Mouse (Mus musculus) megakaryocyte-erythroid progenitor cell, adult 5-6 weeks (primary cell): ENCODE measurements around the gene Pipox. TPM values are rescaled to one million over a fixed set of nuclear protein-coding genes. Genes with fewer than 3 reads are reported as not detected.
A peak's percentile ranks its signal among the peaks of the same experiment; 100 is the strongest.

Source experiments
- ATAC-seq: replicated peaks from 2 replicates; pipeline ENCODE4 v1.8.0; 2016; ENCODE audit warnings: mild to moderate bottlenecking, inconsistent platforms; ENCODE audit not compliant: severe bottlenecking, poor library complexity, low FRiP score, low TSS enrichment
- total RNA-seq, 2 experiments: library from RNA; stranded (forward) in 1 of 2; stranded (reverse) in 1 of 2; fragments of 200-1000, 215-1000 nt in 1 of 2; fragments of >200 nt in 1 of 2; fragmentation: Nextera tagmentation in 1 of 2; gene quantifications; 2 replicates each; pipeline ENCODE4 v1.2.3; 2014 to 2017

Pipox gene
- total RNA-seq (2014; fragmentation: Nextera tagmentation) (not detected in 2 replicates), total RNA-seq (2017) (not detected in 2 replicates)

GRCm38 (mm10) chr11:77893787-77894718 lies at the start of gene Pipox:
TSS of gene Pipox (minus strand) at chr11:77894096.
- ATAC-seq: no peak

- ATAC-seq: no peak
Measured at GRCm38 (mm10) chr11:77942230-77942629, 48.3 kb upstream of the Pipox start.

DNA sequence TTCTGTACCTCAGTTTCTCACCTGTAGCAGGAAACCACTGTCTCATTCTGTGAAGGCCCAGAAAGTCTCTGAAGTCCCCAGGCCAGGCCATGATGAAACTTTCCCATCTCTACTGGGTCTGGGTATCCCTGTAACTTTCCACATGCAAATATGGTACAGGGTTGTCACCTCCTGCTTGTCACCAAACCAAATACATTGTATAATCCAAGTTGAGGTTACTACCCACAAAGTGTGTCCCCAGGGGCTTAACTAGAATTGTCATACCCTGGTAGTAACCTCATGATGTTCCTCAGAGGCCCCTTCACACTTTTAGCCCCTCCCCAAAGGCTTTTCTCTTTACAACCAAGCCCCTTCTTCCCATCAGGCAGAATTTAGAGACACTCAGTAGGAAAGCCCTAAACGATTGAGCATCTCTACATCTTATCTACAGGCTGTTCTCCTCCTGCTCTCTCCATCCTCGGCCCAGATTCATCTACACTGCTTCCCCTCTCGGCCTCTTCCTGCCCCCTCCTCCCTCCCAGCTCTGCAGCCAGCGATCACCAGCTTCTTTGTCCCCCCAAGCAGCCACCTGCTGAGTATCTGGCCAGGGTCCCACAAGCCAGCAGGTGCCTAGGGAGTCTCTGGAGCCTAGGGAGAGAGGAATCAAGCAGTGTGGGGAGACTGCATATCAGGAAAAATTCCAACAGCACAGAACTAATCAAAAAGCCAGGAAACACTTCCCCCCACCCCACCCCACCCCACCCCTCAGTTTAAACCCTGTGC lies 43.9 kb upstream of the Pipox start:
- ATAC-seq: no peak

DNA sequence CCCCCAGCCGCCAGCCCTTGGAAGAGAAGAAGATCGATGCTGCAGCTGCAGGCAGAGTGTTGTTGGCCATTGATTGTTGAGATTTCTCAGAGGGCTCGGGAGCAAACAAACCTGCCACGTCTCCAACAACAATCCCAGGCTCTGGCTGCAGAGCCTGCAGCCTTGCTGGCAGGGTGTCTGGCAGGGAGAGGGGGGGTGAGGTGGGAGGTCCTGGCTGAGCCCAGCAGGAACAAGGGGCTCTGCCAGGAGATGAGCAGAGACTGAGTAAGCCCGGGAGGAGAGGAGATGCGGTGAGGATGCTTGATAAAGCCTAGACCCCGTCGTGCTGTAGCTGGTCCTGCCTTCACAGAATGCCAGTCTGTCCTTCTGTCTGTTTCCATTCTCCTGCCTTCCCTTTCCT lies 43.0 kb upstream of the Pipox start:
- no peak for ATAC-seq

DNA sequence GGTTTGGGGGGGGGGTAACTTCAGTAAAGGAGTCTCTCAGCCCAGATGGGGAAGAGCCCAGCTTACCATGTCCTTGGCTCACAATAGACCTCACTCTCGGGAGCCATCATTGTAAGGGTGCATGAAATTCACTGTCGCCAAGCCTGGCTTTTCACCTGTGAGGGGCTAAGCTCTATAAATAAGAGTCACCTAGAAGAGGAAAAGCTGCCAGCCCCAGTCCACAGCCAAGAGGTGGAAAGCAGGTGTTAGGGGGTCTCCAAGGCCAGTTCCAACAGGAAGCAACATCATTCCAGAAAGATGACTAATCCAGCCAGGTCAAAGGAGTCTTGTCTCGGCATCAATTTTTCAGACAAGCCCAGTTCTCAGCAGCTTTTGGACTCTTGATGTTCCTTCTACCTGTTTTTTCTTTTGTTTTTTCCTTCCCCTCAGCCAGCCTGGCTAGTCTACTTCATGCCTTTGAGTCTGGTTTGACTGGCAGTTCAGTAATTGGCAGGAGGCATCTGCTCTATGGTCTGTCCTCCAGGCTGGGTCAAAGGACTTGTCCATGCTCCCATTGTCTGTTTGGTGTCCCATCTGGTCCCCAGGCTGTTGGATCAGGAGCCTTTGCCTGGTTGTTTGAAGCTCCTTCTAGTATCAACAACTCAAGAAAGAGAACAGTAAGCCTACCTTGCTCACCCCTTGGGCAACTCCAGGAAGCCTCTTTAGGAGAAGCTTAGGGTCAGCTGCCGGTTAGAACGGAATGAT lies 40.8 kb upstream of the Pipox start:
- no peak for ATAC-seq

- no peak for ATAC-seq
Measured at GRCm38 (mm10) chr11:77934111-77934521, 40.2 kb upstream of the Pipox start.

DNA sequence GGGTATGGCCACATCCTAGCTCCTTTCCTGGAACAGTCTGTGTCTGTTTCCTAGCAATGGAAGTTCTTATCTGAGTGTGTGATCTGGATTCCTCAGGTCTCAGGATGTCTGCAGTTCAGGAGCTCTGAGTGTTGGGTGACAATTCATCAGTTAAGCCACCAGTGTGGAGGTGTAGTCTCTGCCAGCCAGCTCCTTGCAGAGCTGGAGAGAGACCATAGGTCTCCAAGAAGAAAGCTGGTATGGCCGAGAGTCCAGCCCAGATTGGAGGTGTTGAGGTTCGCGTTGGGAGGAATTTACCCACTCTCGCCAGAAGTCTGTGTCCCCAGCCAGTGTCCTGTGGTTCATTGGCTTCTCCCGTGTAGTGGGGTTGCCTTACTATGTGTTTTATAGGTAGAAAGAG lies 38.7 kb upstream of the Pipox start:
- no peak for ATAC-seq

DNA sequence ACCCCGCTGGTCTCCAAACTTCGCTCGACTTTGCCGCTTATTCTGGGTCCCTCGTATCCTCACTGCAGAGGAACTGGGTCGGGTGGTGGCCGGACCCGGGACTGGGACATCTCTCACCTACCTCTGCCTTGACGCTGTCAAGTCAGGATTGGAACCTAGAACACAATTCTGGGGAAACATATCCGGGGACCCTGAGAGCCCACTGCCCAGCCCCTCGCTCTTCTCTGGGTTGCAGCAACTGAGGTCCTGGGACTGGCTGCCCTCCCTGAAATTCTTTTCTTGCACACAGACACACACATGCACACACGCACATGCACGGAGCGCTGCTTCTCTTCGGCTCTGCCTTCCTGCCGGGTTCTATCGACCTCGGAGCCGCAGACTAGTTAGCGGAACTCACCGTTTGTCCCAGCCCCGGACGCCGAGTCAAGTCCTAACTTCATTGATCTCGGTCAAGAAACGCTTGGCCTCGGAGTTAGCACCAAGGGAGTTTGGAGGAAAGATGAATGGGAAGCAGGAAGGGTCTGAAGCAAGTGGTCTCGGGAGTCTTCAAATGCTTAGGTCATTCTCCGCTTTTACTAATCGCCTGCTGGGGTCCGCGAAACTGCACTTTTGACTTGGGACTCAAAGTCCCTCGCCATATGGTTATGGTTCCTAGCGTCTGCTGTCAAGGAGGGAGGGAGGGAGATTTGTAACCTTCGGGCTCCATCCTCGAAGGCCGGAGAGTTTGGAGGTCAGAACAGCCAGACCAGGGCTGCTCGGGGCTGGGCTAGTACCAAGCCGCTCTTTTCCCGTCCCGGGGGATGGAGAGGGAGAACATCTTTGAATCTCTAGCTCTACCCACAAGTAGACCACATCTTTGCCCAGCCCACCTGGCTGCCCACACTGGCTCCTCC lies 37.9 kb upstream of the Pipox start:
- no peak for ATAC-seq

- ATAC-seq: peak; percentile 60
Measured at GRCm38 (mm10) chr11:77930751-77931540, 37.0 kb upstream of the Pipox start, which contains the start of gene Sez6. TSS of gene Sez6 (plus strand) at chr11:77930800.

GRCm38 (mm10) chr11:77927837-77928236 lies 33.9 kb upstream of the Pipox start:
- ATAC-seq: no peak

DNA sequence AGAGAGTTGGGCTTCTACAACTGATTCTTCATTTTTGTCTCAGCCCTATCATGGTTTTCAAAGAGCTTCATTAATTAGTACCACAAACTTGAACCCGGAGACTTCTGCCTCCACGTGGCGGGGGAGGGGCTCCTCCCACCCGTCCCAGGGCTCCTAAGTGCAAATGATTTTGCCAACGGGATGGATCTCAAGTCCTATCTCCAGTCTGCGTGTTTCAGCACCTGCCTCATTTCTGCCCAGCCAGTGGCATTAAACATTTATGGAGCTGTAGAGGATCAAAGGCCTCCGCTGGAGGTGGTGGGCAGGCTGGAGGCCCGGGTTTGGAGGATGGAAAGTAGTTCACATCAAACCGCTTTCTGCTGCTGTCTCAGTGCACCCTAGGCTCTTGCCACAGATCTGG lies 32.8 kb upstream of the Pipox start:
- ATAC-seq: no peak

- ATAC-seq: no peak
Measured at GRCm38 (mm10) chr11:77925836-77926657, 32.2 kb upstream of the Pipox start.

- ATAC-seq: no peak
Measured at GRCm38 (mm10) chr11:77923285-77923684, 29.4 kb upstream of the Pipox start.

DNA sequence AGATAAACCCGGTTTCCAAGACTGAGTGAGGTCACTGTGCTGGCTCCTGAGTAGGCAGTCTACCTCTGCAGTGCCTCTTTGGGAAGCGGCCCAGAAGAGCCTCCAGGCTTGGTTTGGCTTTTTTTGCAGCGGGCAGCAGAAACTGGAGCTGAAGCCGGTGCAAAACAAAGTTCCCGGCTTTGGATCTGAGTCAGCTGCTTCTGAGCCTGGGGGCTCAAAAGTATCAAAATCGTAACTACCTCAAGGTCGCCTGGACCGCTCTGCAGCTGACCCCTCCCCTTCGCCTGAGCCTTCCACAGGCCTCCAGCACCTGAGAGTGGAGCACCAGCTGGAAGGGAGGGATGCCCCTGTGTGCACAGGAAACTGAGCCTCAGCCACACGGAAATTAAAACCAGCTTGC lies 23.3 kb upstream of the Pipox start:
- ATAC-seq: no peak

DNA sequence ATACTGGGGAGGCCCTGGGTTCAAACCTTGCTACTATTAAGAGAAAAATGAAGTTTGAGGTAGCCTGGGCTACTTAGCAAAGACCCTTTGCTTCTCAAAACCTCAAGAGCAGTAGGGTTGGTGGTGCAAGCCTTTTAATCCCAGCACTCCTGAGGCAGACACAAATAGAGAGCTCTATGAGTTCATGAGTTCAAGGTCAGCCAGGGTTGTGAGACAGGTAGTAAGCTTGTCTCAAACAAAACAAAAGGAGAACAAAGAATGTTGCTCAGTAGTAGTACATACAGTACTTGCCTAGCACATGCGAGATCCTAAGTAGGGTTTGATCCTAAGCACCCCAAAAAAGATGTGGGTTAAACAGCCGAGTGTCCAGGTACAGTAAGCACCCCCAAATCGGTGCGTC lies 22.8 kb upstream of the Pipox start:
- no peak for ATAC-seq

DNA sequence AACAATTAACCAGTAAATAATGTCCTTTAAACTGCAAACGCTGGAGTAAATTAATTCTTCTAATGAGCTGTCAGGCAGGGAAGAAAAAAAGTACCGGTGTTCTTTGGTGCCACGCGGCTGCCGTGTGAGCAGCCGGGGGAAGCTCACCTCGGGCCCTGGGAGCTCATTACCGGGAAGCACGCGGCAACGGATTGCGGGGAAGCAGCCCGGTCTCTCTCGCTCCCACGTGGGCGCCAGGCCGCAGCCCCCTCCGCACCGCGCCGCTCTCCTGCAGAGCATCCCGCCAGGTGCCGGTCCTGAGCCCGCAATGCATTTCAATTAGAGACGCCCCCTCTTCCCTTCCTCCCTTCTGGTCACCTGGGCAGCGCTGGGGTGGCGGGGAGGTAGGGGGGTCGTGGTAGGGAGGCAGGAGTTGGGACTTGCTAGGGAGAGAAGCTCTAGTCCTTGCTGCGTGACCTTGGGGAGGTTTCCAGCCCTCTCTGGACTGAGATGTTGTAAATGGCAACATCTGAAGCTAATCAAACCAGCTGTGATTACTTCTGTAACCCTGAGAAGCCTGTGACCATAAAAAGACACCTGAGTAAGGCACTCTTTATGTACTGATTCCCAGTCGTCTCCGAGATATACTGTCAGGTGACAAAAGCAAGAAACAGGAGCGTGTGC lies 20.8 kb upstream of the Pipox start:
- ATAC-seq: no peak

GRCm38 (mm10) chr11:77913505-77913904 lies 19.6 kb upstream of the Pipox start:
- no peak for ATAC-seq
